Mouse (Mus musculus): ENCODE measurements at regions not wholly inside any gene's neighbourhood (a gene's known extent, or its start where the extent isn't known, plus 50 kb on each side); places are given as distances from the start of the nearest gene placed in this dataset.

DNA sequence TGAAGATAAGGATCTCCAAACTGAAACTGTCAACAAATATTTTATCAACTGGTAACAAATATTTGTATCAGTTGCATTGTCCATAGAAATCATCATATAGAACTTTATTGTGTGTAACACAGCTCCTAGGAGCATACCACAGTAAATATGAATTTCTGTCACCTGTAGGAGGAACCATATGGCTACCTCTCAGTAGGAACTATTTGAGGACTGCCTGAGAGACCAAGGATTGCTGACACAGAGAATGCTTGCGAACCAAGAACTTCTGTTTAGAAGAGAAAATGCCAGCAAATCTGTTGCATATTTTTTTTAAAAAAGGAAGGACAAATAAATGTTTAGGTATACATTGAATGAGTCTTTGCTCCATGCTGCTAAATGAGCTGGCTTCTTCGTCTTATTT is 155.6 kb downstream of the Tpm3-rs7 start:
- TF ChIP-seq CTCF (IDR thresholded peaks at IDR 0.05; ENCODE audit: borderline replicate concordance, insufficient read depth, low read depth, low read length) (no peak), POLR2A (IDR thresholded peaks at IDR 0.05; ENCODE audit: borderline replicate concordance, insufficient read depth, low read length) (no peak)

Measured in cerebellum, adult 2 months (tissue).